Mouse (Mus musculus) intestine, embryonic 16.5 days (tissue): ENCODE measurements around the gene Sec14l1. TPM values are rescaled to one million over a fixed set of nuclear protein-coding genes. Genes with fewer than 3 reads are reported as not detected.

Experiments used
- ATAC-seq: fragments of 200-750 bp; cut with Nextera tagmentation; 2 replicates; pipeline ENCODE4 v1.8.0; 2017; ENCODE audit warnings: moderate TSS enrichment, moderate library complexity
- H3K27ac ChIP-seq: fragments of 300-500 bp; sonication (generic); 2 replicates; pipeline ENCODE4 v1.5.1; 2014; ENCODE audit warnings: mild to moderate bottlenecking, low read length
- H3K27me3 ChIP-seq: fragments of 300-500 bp; sonication (generic); replicated peaks from 2 replicates; pipeline ENCODE4 v1.6.1; 2014; ENCODE audit warnings: low read length, control low read depth, mixed read lengths; ENCODE audit not compliant: control insufficient read depth, insufficient read depth
- H3K36me3 ChIP-seq: fragments of 300-500 bp; sonication (generic); 2 replicates; pipeline ENCODE4 v1.6.1; 2014; ENCODE audit warnings: low read length, control low read depth; ENCODE audit not compliant: control insufficient read depth, insufficient read depth
- H3K4me1 ChIP-seq: fragments of 300-500 bp; sonication (generic); 2 replicates; pipeline ENCODE4 v1.6.1; 2014; ENCODE audit warnings: low read length, control low read depth, mixed read lengths; ENCODE audit not compliant: control insufficient read depth, insufficient read depth
- H3K4me2 ChIP-seq: fragments of 300-500 bp; sonication (generic); 2 replicates; pipeline ENCODE4 v1.6.1; 2014; ENCODE audit warnings: low read depth, low read length, control low read depth
- H3K4me3 ChIP-seq: fragments of 300-500 bp; sonication (generic); 2 replicates; pipeline ENCODE4 v1.5.1; 2014; ENCODE audit warnings: mild to moderate bottlenecking, low read length
- H3K9ac ChIP-seq: fragments of 300-500 bp; sonication (generic); 2 replicates; pipeline ENCODE4 v1.6.1; 2014; ENCODE audit warnings: low read depth, low read length
- H3K9me3 ChIP-seq: fragments of 300-500 bp; sonication (generic); 2 replicates; pipeline ENCODE4 v1.6.1; 2016; ENCODE audit warnings: low read length, control low read depth; ENCODE audit not compliant: control insufficient read depth
- WGBS: fragments of 180-500 bp; shearing (Covaris S2); extraction: QIAGEN DNeasy Blood & Tissue Kit; methylation state at CpG from one replicate; pipeline ENCODE4 v1.1.7; 2014; 5-methylcytosine and 5-hydroxymethylcytosine counted together
- polyA plus RNA-seq: library from polyadenylated mRNA; unstranded; fragments of >200 nt; fragmentation: Nextera tagmentation; extraction: Ambion mirVana; gene quantifications from 2 replicates; pipeline ENCODE4 v1.2.1, GENCODE M21; 2015

Gene Sec14l1
- polyA plus RNA-seq, 1 experiment from 2014 or later = 28.5 TPM

GRCm38 (mm10) chr11:117127931-117128548, 13.1 kb downstream of the Sec14l1 start:
- Histone ChIP-seq H3K4me1 (peaks cover 40% of the 10 kb centered on the region), H3K9ac (peak overlapping the region; percentile 28), H3K27ac (peak overlapping the region; percentile 52), H3K27me3 (no peaks in the 10 kb centered on the region), H3K4me3 (no peak overlapping the region), H3K4me2 (0 out of 2 replicates have a peak overlapping the region, but pooled peaks have one; percentile 2), H3K9me3 (no peaks in the 10 kb centered on the region), H3K36me3 (no peaks in the 10 kb centered on the region)
- peak; percentile 56 for ATAC-seq
- 30% methylated on average over 12 of the region's 12 CpGs for WGBS

GRCm38 (mm10) chr11:117129473-117129872, 14.5 kb downstream of the Sec14l1 start:
- ATAC-seq = no peak

GRCm38 (mm10) chr11:117130068-117130467, 15.1 kb downstream of the Sec14l1 start:
- Histone ChIP-seq H3K4me2 (no peak overlapping the region), H3K9me3 (no peaks in the 10 kb centered on the region), H3K27me3 (no peaks in the 10 kb centered on the region), H3K36me3 (no peaks in the 10 kb centered on the region), H3K4me1 (peaks cover 42% of the 10 kb centered on the region), H3K27ac (peak overlapping the region; percentile 67), H3K9ac (peak overlapping the region; percentile 29; the same call in 1 of the 2 replicates), H3K4me3 (no peak overlapping the region)
- ATAC-seq = no peak
- 74% methylated on average over 8 of the region's 8 CpGs for WGBS

More at GRCm38 (mm10) chr11:117129473-117129872, 14.5 kb downstream of the Sec14l1 start:
- Histone ChIP-seq H3K4me2 (no peak overlapping the region), H3K4me1 (peaks cover 36% of the 10 kb centered on the region), H3K4me3 (no peak overlapping the region), H3K27me3 (no peaks in the 10 kb centered on the region), H3K36me3 (no peaks in the 10 kb centered on the region), H3K27ac (peak overlapping the region; percentile 27; the same call in 1 of the 2 replicates), H3K9ac (peak overlapping the region; percentile 29; the same call in 1 of the 2 replicates), H3K9me3 (no peaks in the 10 kb centered on the region)
- 56% methylated on average over 11 of the region's 11 CpGs for WGBS

- no peaks in the 10 kb centered on the region for H3K36me3 ChIP-seq
- no peak overlapping the region for H3K4me2 ChIP-seq
- H3K27ac ChIP-seq = peak overlapping the region; percentile 67
- no peak overlapping the region for H3K9ac ChIP-seq
- H3K9me3 ChIP-seq = no peaks in the 10 kb centered on the region
- H3K4me1 ChIP-seq = peaks cover 50% of the 10 kb centered on the region
- no peak overlapping the region for H3K4me3 ChIP-seq
- ATAC-seq = peak; percentile 26; the same call in 1 of the 2 replicates
- WGBS = 43% methylated on average over 5 of the region's 5 CpGs
- no peaks in the 10 kb centered on the region for H3K27me3 ChIP-seq
Measured at GRCm38 (mm10) chr11:117130888-117131287, 15.9 kb downstream of the Sec14l1 start.

GRCm38 (mm10) chr11:117131450-117131849, 16.5 kb downstream of the Sec14l1 start:
- ATAC-seq = no peak
- H3K9me3 ChIP-seq = no peaks in the 10 kb centered on the region
- no peak overlapping the region for H3K27ac ChIP-seq
- WGBS = 94% methylated on average over 10 of the region's 10 CpGs
- no peak overlapping the region for H3K4me3 ChIP-seq
- H3K4me1 ChIP-seq = peaks cover 55% of the 10 kb centered on the region
- H3K36me3 ChIP-seq = no peaks in the 10 kb centered on the region
- H3K27me3 ChIP-seq = no peaks in the 10 kb centered on the region
- no peak overlapping the region for H3K9ac ChIP-seq
- H3K4me2 ChIP-seq = no peak overlapping the region

- Histone ChIP-seq H3K27ac (no peak overlapping the region; the same call in 1 of the 2 replicates), H3K9me3 (no peaks in the 10 kb centered on the region), H3K4me3 (no peak overlapping the region), H3K27me3 (no peaks in the 10 kb centered on the region), H3K36me3 (no peaks in the 10 kb centered on the region; the same call in 1 of the 2 replicates), H3K9ac (no peak overlapping the region), H3K4me2 (no peak overlapping the region), H3K4me1 (peaks cover 40% of the 10 kb centered on the region)
- no peak for ATAC-seq
- 67% methylated on average over 23 of the region's 23 CpGs for WGBS
Measured at GRCm38 (mm10) chr11:117134776-117135387, 19.9 kb downstream of the Sec14l1 start.

GRCm38 (mm10) chr11:117135457-117136290, 20.7 kb downstream of the Sec14l1 start:
- no peaks in the 10 kb centered on the region for H3K27me3 ChIP-seq
- WGBS = 37% methylated on average over 17 of the region's 17 CpGs
- H3K4me1 ChIP-seq = peaks cover 32% of the 10 kb centered on the region
- H3K9me3 ChIP-seq = no peaks in the 10 kb centered on the region
- H3K4me2 ChIP-seq = no peak overlapping the region
- no peak overlapping the region for H3K4me3 ChIP-seq
- H3K9ac ChIP-seq = no peak overlapping the region
- H3K36me3 ChIP-seq = no peaks in the 10 kb centered on the region; the same call in 1 of the 2 replicates
- H3K27ac ChIP-seq = peak overlapping the region; percentile 62
- ATAC-seq = 0 out of 2 replicates have a peak, but pooled peaks have one; percentile 18

GRCm38 (mm10) chr11:117136880-117137279, 21.9 kb downstream of the Sec14l1 start:
- no peaks in the 10 kb centered on the region; the same call in 1 of the 2 replicates for H3K36me3 ChIP-seq
- no peak overlapping the region for H3K9ac ChIP-seq
- WGBS = 67% methylated on average over 14 of the region's 14 CpGs
- ATAC-seq = peak; percentile 64; the same call in 1 of the 2 replicates
- H3K27me3 ChIP-seq = no peaks in the 10 kb centered on the region
- peaks cover 30% of the 10 kb centered on the region for H3K4me1 ChIP-seq
- no peak overlapping the region for H3K4me3 ChIP-seq
- no peak overlapping the region for H3K4me2 ChIP-seq
- peak overlapping the region; percentile 17; the same call in 1 of the 2 replicates for H3K27ac ChIP-seq
- H3K9me3 ChIP-seq = no peaks in the 10 kb centered on the region
